Mouse (Mus musculus) liver, embryonic 14.5 days (tissue): ENCODE measurements around the gene Kbtbd6.

Experiments used
- CTCF ChIP-seq: IDR thresholded peaks from 2 replicates; pipeline ENCODE4 v1.5.1; 2016; ENCODE audit warnings: antibody characterized with exemption, low read depth, control low read depth
- EP300 ChIP-seq: IDR thresholded peaks from 2 replicates; pipeline ENCODE4 v1.6.1; 2016; ENCODE audit warnings: antibody characterized with exemption, low read depth

GRCm38 (mm10) chr14:79409278-79409830 lies 42.3 kb upstream of the Kbtbd6 start:
- TF ChIP-seq CTCF (no peak), EP300 (no peak)
